Mouse (Mus musculus): ENCODE measurements around the gene Cdh4. TPM values are rescaled to one million over a fixed set of nuclear protein-coding genes. Genes with fewer than 3 reads are reported as not detected.
A peak's percentile ranks its signal among the peaks of the same experiment; 100 is the strongest.

Gene Cdh4
- polyA plus RNA-seq, 1 experiment from 2014 or later = 42.8 TPM

DNA sequence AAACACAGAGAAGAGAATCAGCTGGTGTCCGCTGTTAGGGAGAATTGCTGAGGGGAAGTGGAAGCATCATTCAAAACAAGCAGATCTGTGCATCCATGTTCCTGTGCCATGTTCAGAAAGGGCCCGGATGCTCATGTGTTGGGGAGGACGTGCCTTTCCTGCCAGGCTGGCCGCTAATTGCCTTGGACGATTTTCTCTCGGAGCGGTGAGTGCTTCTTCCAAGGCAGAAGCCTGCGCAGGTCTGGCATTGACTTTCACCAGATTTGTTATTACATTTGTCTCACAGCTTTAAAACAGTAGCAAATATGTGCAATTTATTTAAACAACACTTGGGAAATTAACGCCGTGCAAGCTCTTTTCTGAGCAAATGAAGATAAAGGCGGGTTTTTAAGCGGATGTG, 353.2 kb downstream of the Cdh4 start:
- 82% methylated on average over 12 of the region's 12 CpGs for WGBS
- Histone ChIP-seq H3K36me3 (ENCODE audit: control insufficient read depth, insufficient read depth, low read length) (no peaks in the 10 kb centered on the region), H3K4me2 (ENCODE audit: low read length) (no peak overlapping the region), H3K27ac (replicated peaks; ENCODE audit: low read depth, low read length) (peak overlapping the region; percentile 37; the same call in 1 of the 2 replicates), H3K27me3 (ENCODE audit: control insufficient read depth, insufficient read depth, low read length) (no peaks in the 10 kb centered on the region), H3K4me3 (replicated peaks; ENCODE audit: low read depth, low read length) (no peak overlapping the region), H3K9me3 (ENCODE audit: control insufficient read depth, low read length) (no peaks in the 10 kb centered on the region), H3K4me1 (ENCODE audit: control insufficient read depth, insufficient read depth, low read length) (peaks cover 10% of the 10 kb centered on the region), H3K9ac (replicated peaks; ENCODE audit: low read length) (no peak overlapping the region)
- ATAC-seq (ENCODE audit: low FRiP score, low TSS enrichment) (no peak), DNase-seq (peak; percentile 40)

DNA sequence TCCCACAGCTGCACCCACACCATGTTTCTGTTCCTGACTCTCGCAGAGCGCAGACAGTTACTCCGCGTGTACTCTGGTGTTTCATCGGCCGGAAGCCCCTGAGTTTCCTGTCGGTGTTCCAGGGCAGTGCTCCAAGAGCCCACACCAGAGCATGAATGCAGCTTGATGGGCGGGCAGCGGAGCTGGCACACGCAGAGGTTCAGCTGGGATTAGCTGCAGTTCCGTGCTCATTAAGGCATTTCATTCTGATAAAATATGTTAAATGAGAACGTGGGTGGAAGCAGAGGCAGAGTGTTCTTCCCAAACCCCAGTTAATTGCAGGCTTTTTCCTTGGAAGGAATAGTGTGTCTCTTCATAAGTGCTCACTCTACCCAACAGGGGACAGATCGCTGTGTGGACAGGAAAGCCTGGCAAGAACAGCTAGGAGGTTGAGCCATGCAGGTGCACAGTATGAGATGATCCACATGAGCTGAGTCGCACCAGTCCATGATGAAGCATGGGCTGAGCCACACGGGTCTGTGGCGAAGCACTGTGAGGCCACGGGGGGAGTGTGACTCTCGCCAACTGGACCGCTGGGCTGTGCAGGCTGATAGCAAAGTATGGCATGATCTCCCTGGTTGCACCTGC, 357.8 kb downstream of the Cdh4 start:
- Histone ChIP-seq H3K36me3 (ENCODE audit: control insufficient read depth, insufficient read depth, low read length) (no peaks in the 10 kb centered on the region), H3K9ac (replicated peaks; ENCODE audit: low read length) (no peak overlapping the region), H3K27me3 (ENCODE audit: control insufficient read depth, insufficient read depth, low read length) (no peaks in the 10 kb centered on the region), H3K27ac (replicated peaks; ENCODE audit: low read depth, low read length) (no peak overlapping the region), H3K4me1 (ENCODE audit: control insufficient read depth, insufficient read depth, low read length) (no peaks in the 10 kb centered on the region), H3K4me3 (replicated peaks; ENCODE audit: low read depth, low read length) (no peak overlapping the region), H3K4me2 (ENCODE audit: low read length) (no peak overlapping the region), H3K9me3 (ENCODE audit: control insufficient read depth, low read length) (no peaks in the 10 kb centered on the region)
- whole genome bisulfite sequencing = 75% methylated on average over 19 of the region's 19 CpGs
- ATAC-seq (ENCODE audit: low FRiP score, low TSS enrichment) = peak; percentile 17; the same call in 1 of the 2 replicates
- DNase-seq = peak; percentile 62

DNA sequence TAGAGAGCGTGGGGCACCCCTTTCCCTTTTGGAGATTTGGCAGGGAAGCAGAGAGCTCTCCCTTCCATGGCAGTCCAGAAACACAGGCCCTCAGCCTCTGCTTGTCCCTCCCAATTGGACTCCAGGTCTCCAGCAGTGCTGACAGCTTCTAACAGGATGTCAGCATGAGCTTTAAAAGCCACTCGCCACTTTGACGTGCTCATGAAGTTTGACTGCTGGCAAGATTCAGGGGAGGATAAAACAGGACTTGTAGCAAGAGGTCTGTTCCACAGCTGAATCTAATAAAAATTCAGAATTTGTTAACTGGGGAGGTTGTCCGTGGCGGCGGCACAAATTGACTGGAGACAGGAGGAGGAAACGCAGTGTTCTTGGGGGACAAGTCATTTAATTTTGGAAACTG, 358.8 kb downstream of the Cdh4 start:
- Histone ChIP-seq H3K4me2 (ENCODE audit: low read length) (no peak overlapping the region), H3K9me3 (ENCODE audit: control insufficient read depth, low read length) (no peaks in the 10 kb centered on the region), H3K4me1 (ENCODE audit: control insufficient read depth, insufficient read depth, low read length) (no peaks in the 10 kb centered on the region), H3K9ac (replicated peaks; ENCODE audit: low read length) (no peak overlapping the region), H3K4me3 (replicated peaks; ENCODE audit: low read depth, low read length) (no peak overlapping the region), H3K27me3 (ENCODE audit: control insufficient read depth, insufficient read depth, low read length) (no peaks in the 10 kb centered on the region), H3K27ac (replicated peaks; ENCODE audit: low read depth, low read length) (no peak overlapping the region), H3K36me3 (ENCODE audit: control insufficient read depth, insufficient read depth, low read length) (no peaks in the 10 kb centered on the region)
- ATAC-seq (ENCODE audit: low FRiP score, low TSS enrichment) (no peak), DNase-seq (no peak)
- WGBS = 62% methylated on average over 7 of the region's 7 CpGs

DNA sequence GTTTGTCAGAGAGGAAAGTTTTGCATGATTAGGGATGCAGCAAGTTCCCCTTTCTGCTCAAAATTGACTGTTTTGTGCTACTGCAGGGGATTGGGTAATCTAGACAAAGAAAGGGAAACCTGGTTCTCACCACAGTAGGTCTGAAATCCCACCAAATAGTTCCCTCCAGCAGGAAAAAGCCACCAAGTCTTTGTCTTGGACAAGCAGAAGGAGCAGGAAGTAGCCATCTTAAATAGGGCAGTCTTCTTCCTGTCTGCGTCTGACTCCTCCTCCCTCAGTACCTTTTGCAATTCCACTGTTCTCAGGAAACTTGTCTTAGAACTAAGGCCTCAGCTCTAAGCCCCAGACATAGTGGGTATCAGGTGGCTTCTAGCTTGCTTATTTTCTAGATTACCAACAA, 360.2 kb downstream of the Cdh4 start:
- 91% methylated on average over 1 of the region's 1 CpGs for WGBS
- no peaks in the 10 kb centered on the region for H3K27me3 ChIP-seq (ENCODE audit: control insufficient read depth, insufficient read depth, low read length)
- no peak for ATAC-seq (ENCODE audit: low FRiP score, low TSS enrichment)
- H3K36me3 ChIP-seq (ENCODE audit: control insufficient read depth, insufficient read depth, low read length) = no peaks in the 10 kb centered on the region
- no peak overlapping the region for H3K4me2 ChIP-seq (ENCODE audit: low read length)
- no peaks in the 10 kb centered on the region for H3K4me1 ChIP-seq (ENCODE audit: control insufficient read depth, insufficient read depth, low read length)
- H3K9ac ChIP-seq (replicated peaks; ENCODE audit: low read length) = no peak overlapping the region
- no peak overlapping the region for H3K27ac ChIP-seq (replicated peaks; ENCODE audit: low read depth, low read length)
- no peaks in the 10 kb centered on the region for H3K9me3 ChIP-seq (ENCODE audit: control insufficient read depth, low read length)
- H3K4me3 ChIP-seq (replicated peaks; ENCODE audit: low read depth, low read length) = no peak overlapping the region
- no peak for DNase-seq

DNA sequence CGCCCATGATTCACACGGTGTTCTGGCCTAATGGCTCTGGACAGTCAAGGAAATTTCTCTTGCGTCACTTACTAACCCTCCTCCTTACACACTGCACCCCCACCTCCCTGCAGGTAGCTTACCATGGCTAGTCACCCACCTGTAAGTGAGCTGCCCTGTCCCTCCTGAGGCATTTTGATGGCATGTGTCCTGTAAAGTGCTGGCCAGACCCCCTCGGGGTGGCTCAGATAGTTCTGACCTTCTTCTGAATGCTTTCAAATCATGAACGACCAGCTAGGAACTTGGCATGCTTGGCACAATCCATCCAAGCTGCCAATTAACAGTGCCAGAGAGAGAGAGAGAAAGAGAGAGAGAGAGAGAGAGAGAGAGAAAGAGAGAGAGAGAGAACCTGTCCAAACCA, 368.9 kb downstream of the Cdh4 start:
- Histone ChIP-seq H3K36me3 (ENCODE audit: control insufficient read depth, insufficient read depth, low read length) (no peaks in the 10 kb centered on the region), H3K9me3 (ENCODE audit: control insufficient read depth, low read length) (no peaks in the 10 kb centered on the region), H3K9ac (replicated peaks; ENCODE audit: low read length) (no peak overlapping the region), H3K27me3 (ENCODE audit: control insufficient read depth, insufficient read depth, low read length) (no peaks in the 10 kb centered on the region), H3K4me1 (ENCODE audit: control insufficient read depth, insufficient read depth, low read length) (no peaks in the 10 kb centered on the region), H3K4me2 (ENCODE audit: low read length) (no peak overlapping the region), H3K27ac (replicated peaks; ENCODE audit: low read depth, low read length) (no peak overlapping the region), H3K4me3 (replicated peaks; ENCODE audit: low read depth, low read length) (no peak overlapping the region)
- no peak for DNase-seq
- 84% methylated on average over 5 of the region's 5 CpGs for WGBS
- no peak for ATAC-seq (ENCODE audit: low FRiP score, low TSS enrichment)

DNA sequence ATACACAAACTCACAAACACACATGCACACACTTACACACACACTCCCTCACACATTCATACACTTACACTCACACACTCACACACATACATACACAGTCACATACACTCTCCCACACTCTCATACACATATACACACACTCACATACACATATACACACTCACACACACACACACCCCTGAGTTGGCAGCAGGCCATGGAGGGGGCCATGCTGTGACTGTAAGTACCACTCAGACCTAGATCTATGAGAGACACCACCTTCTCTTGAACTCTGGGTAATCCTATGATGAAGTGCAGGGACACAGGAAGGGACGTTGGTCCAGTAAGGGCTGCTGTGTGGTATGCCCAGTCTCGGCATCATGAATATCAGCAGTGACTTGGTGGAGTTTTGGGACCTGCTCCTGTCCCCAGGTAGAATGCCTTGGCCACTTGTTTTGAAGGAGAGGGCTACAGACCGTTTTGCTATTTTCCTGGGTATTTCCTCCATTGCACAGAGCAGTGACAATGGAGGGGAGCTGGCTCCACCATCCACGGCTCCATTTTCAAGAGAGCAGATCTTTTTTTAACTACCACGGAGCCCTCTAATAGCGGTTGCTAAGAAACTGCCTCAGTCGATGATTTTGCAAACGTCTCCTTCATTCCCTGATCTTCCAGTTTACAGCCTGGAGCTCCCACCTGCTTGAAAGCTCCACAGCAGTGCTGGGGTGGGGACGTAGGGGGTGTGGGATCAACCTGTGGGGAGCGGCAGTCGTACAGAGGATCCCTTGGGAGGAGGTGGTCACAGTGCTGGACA, 371.0 kb downstream of the Cdh4 start:
- no peak overlapping the region for H3K27ac ChIP-seq (replicated peaks; ENCODE audit: low read depth, low read length)
- ATAC-seq (ENCODE audit: low FRiP score, low TSS enrichment) (no peak), DNase-seq (no peak)
- H3K9ac ChIP-seq (replicated peaks; ENCODE audit: low read length) = no peak overlapping the region
- H3K9me3 ChIP-seq (ENCODE audit: control insufficient read depth, low read length) = no peaks in the 10 kb centered on the region
- no peaks in the 10 kb centered on the region for H3K36me3 ChIP-seq (ENCODE audit: control insufficient read depth, insufficient read depth, low read length)
- no peak overlapping the region for H3K4me2 ChIP-seq (ENCODE audit: low read length)
- H3K27me3 ChIP-seq (ENCODE audit: control insufficient read depth, insufficient read depth, low read length) = no peaks in the 10 kb centered on the region
- 62% methylated on average over 11 of the region's 11 CpGs for WGBS
- no peaks in the 10 kb centered on the region for H3K4me1 ChIP-seq (ENCODE audit: control insufficient read depth, insufficient read depth, low read length)
- H3K4me3 ChIP-seq (replicated peaks; ENCODE audit: low read depth, low read length) = no peak overlapping the region

DNA sequence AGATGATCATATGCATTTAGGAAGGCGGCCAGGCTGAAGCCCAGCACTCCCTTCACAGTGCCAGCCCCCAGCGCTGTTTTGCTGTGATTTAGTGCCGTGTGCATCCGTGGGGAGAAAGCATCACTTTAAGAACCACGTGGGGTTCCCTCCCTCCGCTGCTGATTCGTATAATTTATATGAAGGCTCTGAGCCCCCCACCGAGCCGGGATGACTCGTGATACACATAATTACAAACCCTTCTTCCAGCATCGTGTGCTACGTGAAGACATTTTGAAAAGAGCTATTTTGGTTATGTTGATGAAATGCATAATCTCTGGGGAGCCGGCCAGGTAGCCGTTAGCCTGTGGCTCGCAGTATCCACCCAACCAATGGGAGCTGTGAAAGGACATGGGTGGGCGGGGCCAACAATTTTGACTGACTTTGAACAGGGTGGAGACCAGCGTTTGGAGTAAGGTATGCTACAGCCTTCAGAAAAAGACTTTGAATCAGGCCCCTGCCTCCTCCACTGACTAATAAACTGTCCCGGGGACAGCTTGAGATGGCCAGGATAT, 382.6 kb downstream of the Cdh4 start:
- DNase-seq = peak; percentile 77
- Histone ChIP-seq H3K4me1 (ENCODE audit: control insufficient read depth, insufficient read depth, low read length) (peaks cover 15% of the 10 kb centered on the region; the same call in 1 of the 2 replicates), H3K36me3 (ENCODE audit: control insufficient read depth, insufficient read depth, low read length) (no peaks in the 10 kb centered on the region), H3K9ac (replicated peaks; ENCODE audit: low read length) (no peak overlapping the region), H3K27ac (replicated peaks; ENCODE audit: low read depth, low read length) (peak overlapping the region; percentile 50), H3K9me3 (ENCODE audit: control insufficient read depth, low read length) (no peaks in the 10 kb centered on the region), H3K4me3 (replicated peaks; ENCODE audit: low read depth, low read length) (no peak overlapping the region), H3K27me3 (ENCODE audit: control insufficient read depth, insufficient read depth, low read length) (no peaks in the 10 kb centered on the region), H3K4me2 (ENCODE audit: low read length) (peak overlapping the region; percentile 30)
- 34% methylated on average over 18 of the region's 18 CpGs for WGBS
- ATAC-seq (ENCODE audit: low FRiP score, low TSS enrichment) = peak; percentile 66; the same call in 1 of the 2 replicates

DNA sequence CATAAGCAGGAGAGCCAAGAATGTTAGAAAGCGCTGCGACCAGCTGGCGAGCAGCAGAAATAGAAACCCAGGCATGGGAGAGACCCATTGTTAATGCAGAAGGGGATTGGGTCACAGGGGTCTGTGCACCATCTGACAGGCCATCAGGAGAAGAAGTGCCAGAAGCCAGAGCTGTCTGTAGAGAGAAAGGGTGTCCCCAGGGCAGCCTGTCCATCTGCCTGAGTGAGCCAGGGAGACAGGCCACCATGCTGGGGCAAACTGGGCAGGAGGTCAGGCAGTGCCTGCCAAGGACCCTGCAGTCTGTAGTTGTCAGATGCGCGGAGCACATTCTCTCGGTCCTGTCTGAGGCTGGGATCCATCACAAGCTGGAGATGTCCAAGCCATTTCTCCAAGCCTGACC, 386.7 kb downstream of the Cdh4 start:
- ATAC-seq (ENCODE audit: low FRiP score, low TSS enrichment) (no peak), DNase-seq (no peak)
- Histone ChIP-seq H3K4me3 (replicated peaks; ENCODE audit: low read depth, low read length) (no peak overlapping the region), H3K27me3 (ENCODE audit: control insufficient read depth, insufficient read depth, low read length) (no peaks in the 10 kb centered on the region), H3K4me2 (ENCODE audit: low read length) (no peak overlapping the region), H3K9ac (replicated peaks; ENCODE audit: low read length) (no peak overlapping the region), H3K36me3 (ENCODE audit: control insufficient read depth, insufficient read depth, low read length) (no peaks in the 10 kb centered on the region), H3K4me1 (ENCODE audit: control insufficient read depth, insufficient read depth, low read length) (0 out of 2 replicates have a peak, but pooled peaks cover 9% of the 10 kb centered on the region), H3K9me3 (ENCODE audit: control insufficient read depth, low read length) (no peaks in the 10 kb centered on the region), H3K27ac (replicated peaks; ENCODE audit: low read depth, low read length) (no peak overlapping the region)
- WGBS = 82% methylated on average over 6 of the region's 6 CpGs

All from midbrain, embryonic 14.5 days (tissue).